Mouse (Mus musculus) activated CD4-positive, CD25-positive, alpha-beta regulatory T cell, adult 4 months (primary cell): ENCODE measurements around the gene Iglon5. TPM values are rescaled to one million over a fixed set of nuclear protein-coding genes. Genes with fewer than 3 reads are reported as not detected.

Experiments
- ATAC-seq: one replicate; pipeline ENCODE4 v1.8.0; 2017
- polyA plus RNA-seq, 2 experiments: library from polyadenylated mRNA; unstranded; fragments of 100-300 nt; shearing (Covaris generic); gene quantifications; one replicate each; pipeline ENCODE4 v1.2.1; 2017

Iglon5 gene
- not detected for polyA plus RNA-seq

GRCm38 (mm10) chr7:43489631-43490125, at the start of gene Iglon5:
Iglon5 (minus strand) TSS chr7:43490075.
- no peak for ATAC-seq

DNA sequence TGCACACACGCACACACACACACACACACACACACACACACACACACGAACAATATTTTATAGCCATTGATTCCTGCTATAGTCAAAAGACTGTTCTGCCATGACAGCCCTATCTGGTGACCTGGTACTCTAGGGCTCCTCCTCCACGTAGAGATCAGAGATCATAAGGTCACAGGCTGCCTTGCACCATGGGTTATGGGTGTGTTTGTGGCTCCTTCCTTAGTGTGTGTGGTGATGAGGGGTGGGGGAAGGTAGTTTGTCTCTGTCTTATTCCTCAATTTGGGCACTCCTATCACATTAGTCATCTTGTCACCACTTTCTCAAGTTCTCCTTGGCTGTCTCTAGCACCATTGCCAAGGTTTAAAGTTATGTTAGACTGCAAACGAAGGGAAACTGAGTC, 48.6 kb upstream of the Iglon5 start:
- no peak for ATAC-seq

DNA sequence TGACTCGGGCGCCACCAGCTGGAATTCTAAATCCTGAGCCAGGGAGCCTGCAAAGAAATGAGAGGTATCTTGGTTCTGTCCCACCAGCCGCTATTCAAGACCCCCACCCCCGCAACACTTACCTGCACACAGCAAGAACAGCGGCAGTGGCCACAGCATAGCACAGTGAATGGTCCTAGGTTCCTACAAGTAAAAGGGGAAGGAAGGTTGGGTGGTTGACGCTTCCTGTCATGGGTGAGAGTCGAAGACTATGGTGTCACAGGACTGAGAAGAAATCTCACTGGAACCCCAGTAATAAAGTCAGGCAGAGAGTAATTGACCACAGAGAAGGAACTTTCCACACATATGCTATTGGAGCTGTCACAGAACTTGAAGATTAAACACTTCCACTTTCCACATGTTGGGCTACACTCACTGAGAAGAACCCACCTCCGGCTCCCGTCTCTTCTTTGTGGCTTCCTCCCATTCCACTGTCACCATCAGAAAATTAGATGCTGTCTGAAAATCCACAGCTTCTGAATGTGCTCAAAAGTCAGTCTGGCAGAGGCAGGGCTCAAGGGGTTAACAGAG, 43.1 kb upstream of the Iglon5 start:
- no peak for ATAC-seq

- ATAC-seq: no peak
Measured at GRCm38 (mm10) chr7:43530216-43530785, 40.4 kb upstream of the Iglon5 start.

DNA sequence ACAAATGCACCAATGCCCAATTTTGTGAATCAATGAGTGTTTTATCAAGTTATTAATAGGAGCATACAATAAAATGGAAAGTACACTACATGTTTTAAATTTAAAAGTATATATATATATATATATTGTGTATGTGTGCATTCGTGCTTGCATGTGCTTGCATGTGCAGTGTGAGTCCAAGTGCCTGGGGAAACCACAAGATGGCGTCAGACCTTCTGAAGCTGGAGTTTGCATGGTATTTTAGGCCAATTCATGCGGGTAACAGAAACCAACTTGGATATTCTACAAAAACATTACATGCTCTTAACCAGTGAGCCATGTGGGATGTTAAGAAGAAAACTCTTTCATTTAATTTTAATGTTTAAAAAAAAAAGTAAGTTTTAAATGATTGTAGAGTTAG, 35.4 kb upstream of the Iglon5 start:
- no peak for ATAC-seq

GRCm38 (mm10) chr7:43522776-43523175, 32.9 kb upstream of the Iglon5 start:
- ATAC-seq: no peak

DNA sequence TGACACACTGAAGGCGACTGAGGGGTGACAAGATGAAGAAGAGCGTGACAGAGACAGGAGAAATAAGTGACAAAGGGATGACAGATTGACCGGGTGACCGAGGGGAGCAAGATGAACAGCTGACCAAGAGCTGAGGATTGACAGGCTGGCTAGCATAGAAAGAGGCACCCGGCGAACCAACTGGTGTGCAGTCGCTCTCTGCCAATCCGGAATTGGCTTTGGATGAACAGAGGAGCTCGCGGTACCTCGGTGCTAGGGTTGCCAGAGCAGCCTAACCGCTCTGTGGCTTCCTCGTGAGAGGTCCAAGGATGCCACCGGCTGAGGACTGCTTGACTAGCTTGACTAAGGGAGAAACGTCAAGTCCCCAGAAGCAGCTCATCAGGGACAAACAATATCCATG, 28.5 kb upstream of the Iglon5 start:
- ATAC-seq: no peak

DNA sequence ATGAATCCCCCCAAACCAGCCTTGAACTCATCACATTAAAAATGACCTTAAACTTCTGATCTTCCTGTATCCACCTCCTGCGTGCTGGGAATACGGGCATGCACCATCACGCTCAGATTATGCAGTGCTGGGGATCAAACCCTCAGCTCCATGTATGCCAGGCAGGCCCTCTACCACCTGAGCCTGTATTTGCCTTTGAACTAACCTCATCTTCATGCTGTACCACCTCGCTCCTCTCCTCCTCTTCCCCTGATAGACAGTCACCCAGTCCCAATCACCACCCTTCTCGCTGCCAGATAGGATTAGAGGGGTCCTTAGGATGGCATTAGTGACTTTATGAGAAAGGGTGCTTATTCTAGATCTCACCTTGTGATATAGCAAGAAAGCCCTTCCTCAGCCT, 25.2 kb upstream of the Iglon5 start:
- ATAC-seq: no peak

GRCm38 (mm10) chr7:43512519-43512918, 22.6 kb upstream of the Iglon5 start:
- ATAC-seq: no peak

DNA sequence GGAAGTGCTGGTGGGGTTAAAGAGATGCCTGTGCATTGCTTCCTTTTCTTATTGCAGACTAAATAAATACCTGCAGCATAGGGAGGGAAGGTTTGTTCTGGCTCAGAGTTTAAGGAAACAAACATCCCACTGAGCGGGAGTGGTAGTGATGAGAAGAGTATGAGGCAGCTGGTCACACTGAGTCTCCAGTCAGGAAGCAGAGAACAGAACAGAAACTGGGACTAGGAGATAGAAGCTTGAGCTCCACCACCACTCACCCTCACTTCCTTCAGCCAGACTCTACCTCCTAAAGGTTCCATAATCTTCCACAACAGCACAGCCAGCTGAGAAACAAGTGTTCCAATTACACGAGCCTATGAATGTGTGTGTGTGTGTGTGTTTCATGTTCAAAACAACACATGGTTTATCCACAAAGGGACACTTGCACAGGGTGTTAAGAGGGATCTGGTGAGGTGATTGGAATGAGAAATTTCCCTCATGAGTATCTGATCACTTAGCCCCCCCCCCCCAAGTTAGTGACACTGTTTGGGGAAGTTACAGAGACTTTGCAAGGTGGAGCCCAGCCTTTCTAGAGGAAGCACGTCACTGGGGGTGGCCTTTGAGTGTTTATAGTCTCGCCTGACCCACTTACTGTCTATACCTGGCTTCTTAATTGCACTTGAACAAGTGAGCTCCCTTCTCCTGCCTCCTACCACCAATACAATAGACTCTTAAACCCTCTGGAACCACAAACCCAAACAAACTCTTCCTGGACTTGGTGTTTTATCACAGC, 22.0 kb upstream of the Iglon5 start:
- no peak for ATAC-seq

GRCm38 (mm10) chr7:43495343-43496021, 5.6 kb upstream of the Iglon5 start:
- ATAC-seq: no peak

- ATAC-seq: no peak
Measured at GRCm38 (mm10) chr7:43490861-43491260, 986 bp upstream of the Iglon5 start.

GRCm38 (mm10) chr7:43490182-43490584, 308 bp upstream of the Iglon5 start:
- ATAC-seq: no peak

- no peak for ATAC-seq
Measured at GRCm38 (mm10) chr7:43488646-43489045, 1.2 kb downstream of the Iglon5 start.

DNA sequence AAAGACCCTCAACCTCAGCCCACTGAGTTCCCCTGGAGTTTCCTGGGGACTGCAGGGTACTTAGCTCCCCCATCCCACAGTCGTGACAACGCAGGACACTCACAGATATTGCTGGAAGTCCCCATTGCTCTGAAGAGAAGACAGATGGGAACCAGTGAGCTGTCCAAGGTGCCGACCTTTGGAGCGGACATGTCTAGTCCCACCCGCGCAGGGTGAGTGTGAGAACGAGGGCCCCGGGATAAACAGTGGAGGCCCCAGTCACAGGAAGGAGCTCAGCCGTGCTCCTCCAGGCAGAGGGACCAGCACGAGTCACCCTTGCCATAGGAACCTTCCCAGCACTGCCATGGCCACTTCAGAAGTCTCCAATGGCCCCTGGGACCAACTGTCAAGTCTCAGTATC, 6.6 kb downstream of the Iglon5 start:
- ATAC-seq: no peak

GRCm38 (mm10) chr7:43482090-43482716, 7.7 kb downstream of the Iglon5 start:
- ATAC-seq: no peak

- peak; percentile 86 for ATAC-seq
Measured at GRCm38 (mm10) chr7:43481191-43481590, 8.7 kb downstream of the Iglon5 start.

DNA sequence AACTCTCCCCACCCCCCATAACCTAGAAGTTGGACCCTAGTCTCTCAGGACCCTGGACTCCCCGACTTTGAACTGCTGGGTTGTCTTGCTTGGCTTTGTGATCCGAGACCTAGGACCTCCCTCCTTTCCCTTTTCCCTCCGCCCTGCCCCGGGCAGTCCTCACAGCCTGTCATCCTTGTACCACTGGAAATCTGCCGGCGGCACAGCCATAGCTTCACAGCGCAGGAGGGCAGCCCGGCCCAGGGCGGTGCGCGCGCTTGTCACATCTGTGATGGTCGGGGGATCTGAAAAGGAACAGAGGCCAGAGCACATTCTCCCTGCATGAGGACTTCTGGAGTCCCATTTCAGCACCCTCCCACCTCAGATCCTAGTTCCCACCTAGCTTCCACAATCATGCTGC, 13.5 kb downstream of the Iglon5 start:
- no peak for ATAC-seq

DNA sequence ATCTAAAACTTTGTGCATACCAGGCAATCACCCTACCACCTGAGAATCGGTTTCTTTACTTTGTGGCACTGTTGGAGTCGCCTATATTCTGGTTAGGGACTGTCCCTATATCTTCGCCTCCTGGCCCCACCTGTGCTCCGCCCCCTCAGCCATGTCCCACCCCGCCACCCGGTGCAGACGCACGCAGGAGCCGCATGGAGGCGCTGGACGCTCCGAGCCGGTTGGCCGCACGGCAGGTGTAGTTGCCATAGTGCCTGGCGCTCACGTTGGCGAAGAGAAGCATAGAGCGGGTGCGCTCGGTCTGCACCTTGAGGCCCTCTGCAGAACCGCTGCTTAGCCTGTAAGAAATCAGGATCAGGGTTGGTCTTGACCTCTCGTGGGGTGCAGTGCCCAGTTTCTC, 14.2 kb downstream of the Iglon5 start:
- ATAC-seq: peak; percentile 83

DNA sequence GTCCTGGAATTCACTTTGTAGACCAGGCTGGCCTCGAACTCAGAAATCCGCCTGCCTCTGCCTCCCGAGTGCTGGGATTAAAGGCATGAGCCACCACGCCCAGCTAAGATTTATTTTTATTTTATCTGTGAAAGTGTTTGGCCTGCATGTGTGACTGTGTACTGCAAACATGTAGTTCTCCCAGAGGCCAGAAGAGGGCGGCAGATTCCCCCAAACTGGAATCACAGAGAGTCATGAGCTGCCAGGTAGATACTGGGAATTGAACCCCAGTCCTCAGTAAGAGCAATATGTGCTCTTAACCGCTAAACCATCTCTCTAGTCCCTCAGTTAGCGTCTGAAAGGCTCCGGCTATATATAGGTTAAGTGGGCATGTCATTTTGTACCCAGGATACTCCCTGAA, 19.5 kb downstream of the Iglon5 start:
- ATAC-seq: no peak

DNA sequence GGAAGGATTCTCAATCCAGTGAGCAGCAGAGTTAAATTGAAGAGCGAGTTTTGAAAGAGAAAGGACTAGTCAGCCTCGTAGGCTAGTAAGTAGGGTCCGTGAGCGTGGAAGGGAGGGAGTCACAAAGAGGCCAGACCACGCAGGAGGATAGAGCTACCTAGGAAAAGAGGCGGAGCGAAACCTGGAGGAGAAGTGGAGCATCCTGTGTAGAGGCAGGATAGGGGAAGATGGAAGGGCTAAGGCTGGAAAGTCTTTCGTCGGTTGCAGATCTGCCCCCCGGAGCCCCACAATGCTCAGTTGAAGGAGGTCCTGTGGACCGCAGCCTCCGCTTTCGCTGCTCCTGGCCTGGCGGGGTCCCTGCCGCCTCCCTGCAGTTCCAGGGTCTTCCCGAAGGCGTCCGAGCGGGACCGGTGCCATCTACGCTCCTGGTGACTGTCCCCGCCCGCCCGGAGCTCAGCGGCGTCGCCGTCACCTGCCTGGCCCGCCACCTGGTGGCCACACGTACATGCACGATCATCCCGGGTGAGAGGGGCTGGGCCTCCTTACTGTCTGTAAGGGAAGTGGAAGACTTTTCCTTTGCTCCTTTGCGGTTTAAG, 23.7 kb downstream of the Iglon5 start:
- peak; percentile 62 for ATAC-seq

DNA sequence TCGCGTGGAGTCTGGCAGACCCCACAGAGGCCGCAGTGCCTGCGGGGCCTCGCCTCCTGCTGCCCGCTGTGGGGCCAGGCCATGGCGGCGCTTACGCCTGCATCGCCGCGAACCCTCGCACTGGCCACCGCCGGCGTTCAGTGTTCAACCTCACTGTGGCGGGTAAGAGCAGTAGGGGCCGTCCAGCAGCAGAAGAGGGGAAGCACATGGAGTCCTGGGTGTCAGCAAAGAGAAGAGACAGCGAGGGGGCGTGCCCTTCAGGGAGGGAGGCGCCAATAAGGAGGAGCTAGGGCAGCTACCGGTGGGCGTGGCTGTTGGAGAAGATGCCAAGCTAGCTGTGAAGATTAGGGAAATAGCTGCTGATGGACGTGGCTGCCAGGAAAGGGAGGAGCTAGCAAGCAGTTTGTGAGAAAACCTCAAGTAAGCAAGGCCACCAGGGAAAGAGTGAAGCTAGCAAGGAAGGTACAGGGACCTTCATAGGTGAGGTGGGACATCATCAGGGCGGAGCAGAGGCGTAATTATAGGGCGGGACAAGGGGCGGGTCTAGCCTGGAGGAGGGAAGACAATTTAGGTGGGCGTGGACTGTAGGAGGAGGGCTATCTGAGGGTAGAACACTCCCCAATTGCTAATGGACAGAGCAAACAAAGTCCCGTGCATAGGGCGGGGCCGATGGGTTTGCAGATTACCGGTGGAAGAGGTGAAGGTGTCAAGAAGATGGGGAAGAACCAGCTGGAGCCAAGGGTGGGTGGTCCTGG, 24.4 kb downstream of the Iglon5 start:
- ATAC-seq: peak; percentile 80
